8 mouse cellular contexts compared by ENCODE assay signal in the genomic region with DNA sequence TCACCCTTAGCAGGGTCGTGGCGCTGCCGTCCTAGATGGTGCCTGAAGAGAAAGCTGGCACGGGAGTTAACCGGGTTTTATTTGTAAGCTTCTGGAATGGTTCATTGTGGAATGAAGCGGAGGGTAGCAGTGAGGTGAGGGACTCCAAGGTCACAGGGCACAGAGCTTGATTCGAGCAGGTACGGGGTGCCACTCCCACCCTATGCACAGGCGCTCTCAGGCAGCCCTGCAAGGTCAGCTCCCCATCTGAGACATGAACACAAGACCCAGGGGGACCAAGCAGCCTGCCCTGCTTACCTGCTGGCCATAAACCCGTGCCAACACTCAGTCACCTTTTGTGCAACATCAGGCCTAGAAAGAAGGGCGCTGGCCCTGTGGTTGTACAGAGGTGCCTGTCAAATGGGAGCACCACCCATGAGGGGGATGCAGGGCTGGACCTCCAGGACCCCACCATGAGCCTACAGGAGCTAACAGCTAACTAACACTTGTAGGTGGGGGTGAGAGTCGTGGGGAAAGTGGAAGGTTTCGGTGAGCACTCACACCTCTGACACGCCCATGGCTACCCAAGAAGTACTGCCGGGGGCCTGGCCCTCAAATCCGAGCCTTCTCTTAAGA. TPM values are rescaled to one million over a fixed set of nuclear protein-coding genes. Genes with fewer than 3 reads are reported as not detected.
DNase-seq lines count a peak whose midpoint lies in the region; ATAC-seq and TF ChIP-seq lines count a peak whose summit lies in the region.

No protein-coding gene starts in this region.

- peak overlapping the region; percentile 99 for H3K9ac ChIP-seq in heart, adult 2 months (ENCODE audit: low read depth, low read length)

- peak overlapping the region; percentile 100 for H3K27ac ChIP-seq in heart, adult 2 months
- H3K27ac ChIP-seq in kidney, adult 2 months (ENCODE audit: insufficient read depth, low read depth, low read length), result peak overlapping the region; percentile 99

- no peaks in the 10 kb centered on the region for H3K27me3 ChIP-seq in heart, adult 2 months (ENCODE audit: control insufficient read depth, insufficient read depth, low read length)
- H3K27me3 ChIP-seq in kidney, adult 2 months (replicated peaks; ENCODE audit: control insufficient read depth, insufficient read depth, low read length), result no peaks in the 10 kb centered on the region

- peak; percentile 78 for DNase-seq in 3T3-L1 (ENCODE audit: low read depth, low spot score)
- peak; percentile 82 for DNase-seq in A20 (ENCODE audit: low read depth, low spot score)
- DNase-seq in cerebellum, adult 8-10 months, result peak; percentile 52
- peak in 1 of 2 experiments; percentile 77 for DNase-seq in heart, adult 2 months
- DNase-seq in kidney, adult 2 months, result peak; percentile 77
- DNase-seq in lung, postnatal 25 days (ENCODE audit: low spot score), result peak; percentile 55
- DNase-seq in testis, postnatal 14 days (ENCODE audit: low spot score), result peak; percentile 63

- no peak for TF ChIP-seq EP300 in heart, adult 2 months (IDR thresholded peaks at IDR 0.05; ENCODE audit: insufficient read depth, low read depth, low read length)

- TF ChIP-seq POLR2A in heart, adult 2 months (IDR thresholded peaks at IDR 0.05; ENCODE audit: insufficient read depth, low read depth, low read length), result no peak
- TF ChIP-seq POLR2A in kidney, adult 2 months (IDR thresholded peaks at IDR 0.05; ENCODE audit: low read depth, low read length), result no peak

- TF ChIP-seq CTCF in heart, adult 2 months (IDR thresholded peaks at IDR 0.05), result no peak
- TF ChIP-seq CTCF in kidney, adult 2 months (conservative IDR thresholded peaks at IDR 0.05; ENCODE audit: insufficient read depth, insufficient read length, low read depth, low read length), result no peak

- ATAC-seq in megakaryocyte-erythroid progenitor cell, adult 5-6 weeks (replicated peaks; ENCODE audit: low FRiP score, low TSS enrichment, poor library complexity, severe bottlenecking), result no peak

- H3K36me3 ChIP-seq in heart, adult 2 months (ENCODE audit: control insufficient read depth, insufficient read depth, low read length), result peaks cover 5% of the 10 kb centered on the region
- peaks cover 2% of the 10 kb centered on the region; the same call in 1 of the 2 replicates for H3K36me3 ChIP-seq in kidney, adult 2 months (ENCODE audit: control insufficient read depth, insufficient read depth, low read length)

- under 1% methylated on average over 16 of the region's 16 CpGs for WGBS in heart, adult 2 months
- 13% methylated on average over 16 of the region's 16 CpGs for WGBS in kidney, adult 2 months

- H3K4me1 ChIP-seq in heart, adult 2 months (ENCODE audit: control insufficient read depth, insufficient read depth, low read length), result peaks cover 21% of the 10 kb centered on the region
- H3K4me1 ChIP-seq in kidney, adult 2 months (ENCODE audit: control insufficient read depth, insufficient read depth, low read length), result peaks cover 26% of the 10 kb centered on the region

- peaks cover 3% of the 10 kb centered on the region for H3K79me2 ChIP-seq in heart, adult 2 months (replicated peaks; ENCODE audit: control insufficient read depth, insufficient read depth, low read length)

- H3K4me3 ChIP-seq in heart, adult 2 months, result peak overlapping the region; percentile 98
- peak overlapping the region; percentile 81 for H3K4me3 ChIP-seq in kidney, adult 2 months (ENCODE audit: insufficient read depth, low read depth, low read length)

- intact Hi-C loops in heart, adult 2 months (cut with DNase I), result loop anchor here (2.0 kb wide), 1 partner anchor 117 kb away; the partner anchor contains the start of gene Bahcc1

RNA-seq across cellular contexts. Expression of gene Actg1, which starts 1.1 kb away (rescaled TPM):
- total RNA-seq in heart, adult 2 months (2021), result 100 to 1,000 TPM; 222 to 321 TPM
- 510 and 694 TPM in 2 replicates for polyA plus RNA-seq in heart, adult 2 months (2012; rRNA removed)
- 828 and 981 TPM in 2 replicates for polyA plus RNA-seq in kidney, adult 2 months (2012; rRNA removed)
- total RNA-seq in megakaryocyte-erythroid progenitor cell, adult 5-6 weeks (2014; fragmentation: Nextera tagmentation), result 774 and 823 TPM in 2 replicates
- total RNA-seq in megakaryocyte-erythroid progenitor cell, adult 5-6 weeks (2017), result 492 and 662 TPM in 2 replicates

RNA-seq across cellular contexts. Expression of gene Fscn2, which starts 11.9 kb away (rescaled TPM):
- total RNA-seq in heart, adult 2 months (2021), result not detected
- 0.15 and 0.21 TPM in 2 replicates for polyA plus RNA-seq in heart, adult 2 months (2012; rRNA removed)
- 0.16 and 0.19 TPM in 2 replicates for polyA plus RNA-seq in kidney, adult 2 months (2012; rRNA removed)
- total RNA-seq in megakaryocyte-erythroid progenitor cell, adult 5-6 weeks (2014; fragmentation: Nextera tagmentation), result not detected in 2 replicates
- total RNA-seq in megakaryocyte-erythroid progenitor cell, adult 5-6 weeks (2017), result not detected in 2 replicates

RNA-seq across cellular contexts. Expression of gene Faap100, which starts 29.1 kb away (rescaled TPM):
- 10 to 100 TPM; 13.0 to 13.4 TPM for total RNA-seq in heart, adult 2 months (2021)
- polyA plus RNA-seq in heart, adult 2 months (2012; rRNA removed), result 25.8 and 27.3 TPM in 2 replicates
- polyA plus RNA-seq in kidney, adult 2 months (2012; rRNA removed), result 30.3 and 45.1 TPM in 2 replicates
- 31.0 and 34.7 TPM in 2 replicates for total RNA-seq in megakaryocyte-erythroid progenitor cell, adult 5-6 weeks (2014; fragmentation: Nextera tagmentation)
- 11.3 and 11.6 TPM in 2 replicates for total RNA-seq in megakaryocyte-erythroid progenitor cell, adult 5-6 weeks (2017)
